Mouse (Mus musculus): ENCODE data around the gene Six4. TPM values are rescaled to one million over a fixed set of nuclear protein-coding genes. Genes with fewer than 3 reads are reported as not detected.
"Not testable (repeated sequence)": the region's sequence is repeated elsewhere in the genome, so short reads cannot be mapped to it uniquely, and the experiment has no call there.

Six4 gene
- total RNA-seq (2017): not detected in 2 replicates

- ATAC-seq (replicated peaks; ENCODE audit: low read depth, poor library complexity, severe bottlenecking): peak; percentile 48
These were observed at the start of gene Six4 for GRCm38 (mm10) chr12:73113196-73113595. Gene Six4, minus strand, starts transcription at chr12:73113456.

GRCm38 (mm10) chr12:73162408-73163181 lies 49.3 kb upstream of the Six4 start:
- 0 out of 2 replicates have a peak, but pooled peaks have one; percentile 22 for ATAC-seq (replicated peaks; ENCODE audit: low read depth, poor library complexity, severe bottlenecking)

- 0 out of 2 replicates have a peak, but pooled peaks have one; percentile 45 for ATAC-seq (replicated peaks; ENCODE audit: low read depth, poor library complexity, severe bottlenecking)
These were observed 47.1 kb upstream of the Six4 start for GRCm38 (mm10) chr12:73160341-73160740.

- ATAC-seq (replicated peaks; ENCODE audit: low read depth, poor library complexity, severe bottlenecking): no peak
These were observed 40.9 kb upstream of the Six4 start for GRCm38 (mm10) chr12:73154150-73154549.

- not testable (repeated sequence) for ATAC-seq (replicated peaks; ENCODE audit: low read depth, poor library complexity, severe bottlenecking)
These were observed 37.8 kb upstream of the Six4 start for GRCm38 (mm10) chr12:73151038-73151437.

GRCm38 (mm10) chr12:73147236-73147635 lies 34.0 kb upstream of the Six4 start:
- ATAC-seq (replicated peaks; ENCODE audit: low read depth, poor library complexity, severe bottlenecking): no peak

GRCm38 (mm10) chr12:73140732-73141131 lies 27.5 kb upstream of the Six4 start:
- ATAC-seq (replicated peaks; ENCODE audit: low read depth, poor library complexity, severe bottlenecking): no peak

- ATAC-seq (replicated peaks; ENCODE audit: low read depth, poor library complexity, severe bottlenecking): no peak
These were observed 12.0 kb upstream of the Six4 start for GRCm38 (mm10) chr12:73125250-73125649.

GRCm38 (mm10) chr12:73123093-73124041 lies 10.1 kb upstream of the Six4 start, which contains the start of gene Mnat1:
Gene Mnat1, plus strand, starts transcription at chr12:73123717.
- peak; percentile 97 for ATAC-seq (replicated peaks; ENCODE audit: low read depth, poor library complexity, severe bottlenecking)

- ATAC-seq (replicated peaks; ENCODE audit: low read depth, poor library complexity, severe bottlenecking): 0 out of 2 replicates have a peak, but pooled peaks have one; percentile 10
These were observed 749 bp downstream of the Six4 start for GRCm38 (mm10) chr12:73112326-73113087.

- ATAC-seq (replicated peaks; ENCODE audit: low read depth, poor library complexity, severe bottlenecking): 0 out of 2 replicates have a peak, but pooled peaks have one; percentile 20
These were observed 1.5 kb downstream of the Six4 start for GRCm38 (mm10) chr12:73111561-73112325.

- 0 out of 2 replicates have a peak, but pooled peaks have one; percentile 27 for ATAC-seq (replicated peaks; ENCODE audit: low read depth, poor library complexity, severe bottlenecking)
These were observed 2.7 kb downstream of the Six4 start for GRCm38 (mm10) chr12:73110431-73111111.

GRCm38 (mm10) chr12:73107821-73108220 lies 5.4 kb downstream of the Six4 start:
- ATAC-seq (replicated peaks; ENCODE audit: low read depth, poor library complexity, severe bottlenecking): no peak; the same call in 1 of the 2 replicates

- ATAC-seq (replicated peaks; ENCODE audit: low read depth, poor library complexity, severe bottlenecking): no peak
These were observed 9.5 kb downstream of the Six4 start for GRCm38 (mm10) chr12:73103713-73104112.

GRCm38 (mm10) chr12:73098593-73098992 lies 14.7 kb downstream of the Six4 start:
- no peak for ATAC-seq (replicated peaks; ENCODE audit: low read depth, poor library complexity, severe bottlenecking)

GRCm38 (mm10) chr12:73096177-73096576 lies 17.1 kb downstream of the Six4 start:
- ATAC-seq (replicated peaks; ENCODE audit: low read depth, poor library complexity, severe bottlenecking): not testable (repeated sequence)

GRCm38 (mm10) chr12:73094605-73095004 lies 18.7 kb downstream of the Six4 start:
- no peak for ATAC-seq (replicated peaks; ENCODE audit: low read depth, poor library complexity, severe bottlenecking)

GRCm38 (mm10) chr12:73094189-73094588 lies 19.1 kb downstream of the Six4 start:
- ATAC-seq (replicated peaks; ENCODE audit: low read depth, poor library complexity, severe bottlenecking): no peak
